Mouse (Mus musculus): ENCODE results near the gene B3gnt3.

GRCm38 (mm10) chr8:71715531-71715930, 13.9 kb upstream of the B3gnt3 start:
- no peak for TF ChIP-seq CTCF (IDR thresholded peaks at IDR 0.05; ENCODE audit: insufficient read depth, low read depth, low read length)
- no peak for TF ChIP-seq POLR2A (IDR thresholded peaks at IDR 0.05; ENCODE audit: insufficient read depth, low read depth, low read length)
